In genomic region chr4:140768973-140769372, GRCm38 (mm10) we compare ENCODE assay signal across 30 mouse cellular contexts. TPM values are rescaled to one million over a fixed set of nuclear protein-coding genes. Genes with fewer than 3 reads are reported as not detected.
"Had no signal": no experiment of that assay in that cellular context is flagged by ENCODE, and none has a peak within 500 bp of the region (broad histone marks: within the 10 kb centered on the region; RNA-seq: fewer than 3 reads in every experiment).

No protein-coding gene starts in this region.

- H3K9me3 ChIP-seq: heart, embryonic 10.5 days; heart, embryonic 12.5 days; hindbrain, embryonic 10.5 days; hindbrain, embryonic 12.5 days; intestine, embryonic 15.5 days; kidney, embryonic 15.5 days; limb, embryonic 13.5 days; limb, embryonic 15.5 days; liver, embryonic 13.5 days; liver, embryonic 15.5 days had no signal

- H3K9ac ChIP-seq: heart, embryonic 12.5 days; hindbrain, embryonic 12.5 days; hindbrain, embryonic 14.5 days; intestine, embryonic 15.5 days; kidney, embryonic 15.5 days; limb, embryonic 13.5 days; limb, embryonic 15.5 days; liver, embryonic 13.5 days; liver, embryonic 15.5 days had no signal

- H3K4me2 ChIP-seq: heart, embryonic 12.5 days; hindbrain, embryonic 12.5 days; hindbrain, embryonic 14.5 days; intestine, embryonic 15.5 days; kidney, embryonic 15.5 days; limb, embryonic 13.5 days; limb, embryonic 15.5 days; liver, embryonic 13.5 days; liver, embryonic 15.5 days had no signal

- DNase-seq: gastrocnemius, adult 2 months; gastrocnemius, postnatal 10 days; gastrocnemius, postnatal 25 days; heart, adult 18-20 months; heart, postnatal 10 days; heart, postnatal 4 days; kidney, adult 18-20 months; kidney, adult 8-10 months; kidney, postnatal 14 days; kidney, postnatal 36 days; layer of hippocampus, adult 9-11 months; layer of hippocampus, postnatal 36 days; left cerebral cortex, postnatal 4 days; liver, embryonic 13.5 days had no signal

- H3K27me3 ChIP-seq: heart, embryonic 12.5 days; hindbrain, embryonic 12.5 days; intestine, embryonic 15.5 days; kidney, embryonic 15.5 days; limb, embryonic 13.5 days; limb, embryonic 15.5 days; liver, embryonic 15.5 days had no signal

- H3K4me3 ChIP-seq: gastrocnemius, adult 2 months; heart, embryonic 10.5 days; heart, embryonic 12.5 days; hindbrain, embryonic 10.5 days; hindbrain, embryonic 12.5 days; intestine, embryonic 15.5 days; kidney, embryonic 15.5 days; limb, embryonic 13.5 days; limb, embryonic 15.5 days; liver, embryonic 13.5 days; liver, embryonic 15.5 days had no signal

- H3K36me3 ChIP-seq: heart, embryonic 10.5 days; heart, embryonic 12.5 days; hindbrain, embryonic 10.5 days; hindbrain, embryonic 12.5 days; intestine, embryonic 15.5 days; kidney, embryonic 15.5 days; limb, embryonic 13.5 days; limb, embryonic 15.5 days; liver, embryonic 13.5 days; liver, embryonic 15.5 days had no signal

- ATAC-seq: hindbrain, embryonic 16.5 days; inflammation-experienced regulatory T-cells, adult 6 months; intestine, embryonic 15.5 days; intestine, postnatal 0 days had no signal

- H3K27ac ChIP-seq: gastrocnemius, adult 2 months; heart, embryonic 10.5 days; hindbrain, embryonic 10.5 days; hindbrain, embryonic 12.5 days; hindbrain, embryonic 14.5 days; intestine, embryonic 15.5 days; kidney, embryonic 15.5 days; kidney, postnatal 0 days; limb, embryonic 13.5 days; limb, embryonic 15.5 days; liver, embryonic 13.5 days; liver, embryonic 15.5 days had no signal

RNA-seq across cellular contexts. Expression of gene Padi6, which starts 26.5 kb away (rescaled TPM):
- polyA plus RNA-seq: heart, embryonic 10.5 days; heart, embryonic 12.5 days; heart, embryonic 14.5 days; hindbrain, embryonic 10.5 days; hindbrain, embryonic 14.5 days; hindbrain, embryonic 16.5 days; inflammation-experienced regulatory T-cells, adult 6 months; intestine, postnatal 0 days; kidney, embryonic 15.5 days; large intestine, adult 2 months; limb, embryonic 13.5 days; limb, embryonic 15.5 days; liver, embryonic 13.5 days; liver, embryonic 15.5 days had no signal

RNA-seq across cellular contexts. Expression of gene Padi3, which starts 41.5 kb away (rescaled TPM):
- polyA plus RNA-seq: heart, embryonic 14.5 days; hindbrain, embryonic 14.5 days; inflammation-experienced regulatory T-cells, adult 6 months; large intestine, adult 2 months had no signal
